ENCODE assay signal across 10 mouse cellular contexts in the genomic region with DNA sequence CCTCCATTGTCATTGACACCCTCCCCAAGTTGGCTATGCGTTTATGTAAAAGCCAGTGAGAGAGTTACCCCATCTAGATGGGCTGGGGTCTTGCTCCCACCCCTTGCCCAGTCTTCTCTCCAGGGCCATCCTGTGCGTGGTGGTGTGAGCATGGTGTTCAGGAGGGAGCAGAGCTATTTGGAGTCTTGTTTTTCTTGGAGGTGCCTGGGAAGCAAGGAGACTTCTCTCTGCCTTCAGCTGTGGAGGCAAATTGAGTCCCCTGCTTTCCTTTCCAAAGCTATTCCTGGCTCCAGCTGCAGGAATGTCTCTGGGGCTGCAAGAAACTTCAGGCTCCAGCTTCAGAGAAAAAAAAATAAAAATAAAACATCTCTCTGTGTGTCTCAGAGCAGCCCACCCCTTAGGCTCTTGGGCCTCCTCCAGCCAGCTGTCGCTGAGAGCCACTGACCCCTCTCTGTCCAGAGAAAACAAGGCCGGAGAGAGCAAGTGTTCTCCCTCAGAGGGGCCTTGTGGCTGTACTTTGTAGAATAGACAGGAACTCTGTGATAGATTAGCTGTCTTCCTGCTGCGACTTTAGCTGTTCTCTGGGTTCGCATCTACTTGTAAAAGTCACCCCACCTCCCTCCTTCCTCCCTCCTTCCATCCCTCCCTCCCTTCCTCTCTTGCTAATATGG. TPM values are rescaled to one million over a fixed set of nuclear protein-coding genes. Genes with fewer than 3 reads are reported as not detected.
DNase-seq lines count a peak whose midpoint lies in the region; ATAC-seq and TF ChIP-seq lines count a peak whose summit lies in the region.
"Had no signal": no experiment of that assay in that cellular context is flagged by ENCODE, and none has a peak within 500 bp of the region (broad histone marks: within the 10 kb centered on the region; RNA-seq: fewer than 3 reads in every experiment).

No protein-coding gene starts in this region.

- ATAC-seq in liver, postnatal 0 days: no peak
- ATAC-seq in liver, embryonic 11.5 days (replicated peaks; ENCODE audit: low FRiP score): no peak

- no peaks in the 10 kb centered on the region for H3K27me3 ChIP-seq in liver, postnatal 0 days (ENCODE audit: insufficient read depth, low read length)
- H3K27me3 ChIP-seq in liver, embryonic 11.5 days (replicated peaks; ENCODE audit: control insufficient read depth, insufficient read depth, low read length): no peaks in the 10 kb centered on the region
- H3K27me3 ChIP-seq in thymus, adult 2 months (ENCODE audit: control insufficient read depth, insufficient read depth, low read length): no peaks in the 10 kb centered on the region
- H3K27me3 ChIP-seq: neural tube, embryonic 12.5 days had no signal

- H3K9ac ChIP-seq in liver, postnatal 0 days (replicated peaks): no peak overlapping the region
- H3K9ac ChIP-seq in liver, embryonic 11.5 days (ENCODE audit: low read depth, low read length): no peak overlapping the region
- H3K9ac ChIP-seq: neural tube, embryonic 12.5 days had no signal

- no peaks in the 10 kb centered on the region for H3K36me3 ChIP-seq in liver, postnatal 0 days (replicated peaks; ENCODE audit: insufficient read depth, low read length)
- H3K36me3 ChIP-seq in liver, embryonic 11.5 days (ENCODE audit: control insufficient read depth, insufficient read depth, low read length): no peaks in the 10 kb centered on the region
- no peaks in the 10 kb centered on the region for H3K36me3 ChIP-seq in thymus, adult 2 months (ENCODE audit: control insufficient read depth, insufficient read depth, low read length)
- H3K36me3 ChIP-seq: neural tube, embryonic 12.5 days had no signal

- no peak for TF ChIP-seq CTCF in liver, postnatal 0 days (IDR thresholded peaks at IDR 0.05; ENCODE audit: low read depth)
- no peak for TF ChIP-seq CTCF in thymus, adult 2 months (IDR thresholded peaks at IDR 0.05; ENCODE audit: borderline replicate concordance, control insufficient read depth, extremely low read depth, insufficient read depth, low read length, poor library complexity)

- no peak for TF ChIP-seq EP300 in liver, postnatal 0 days (IDR thresholded peaks at IDR 0.05; ENCODE audit: low read depth)

- DNase-seq in liver, postnatal 0 days: no peak
- no peak for DNase-seq in liver, embryonic 11.5 days (ENCODE audit: low spot score)
- DNase-seq in heart, adult 11 months: peak; percentile 99
- DNase-seq in kidney, adult 8-10 months: peak; percentile 26 to 50
- peak; percentile 54 for DNase-seq in skeletal muscle tissue, adult 2 months (ENCODE audit: low read depth, low spot score)
- no peak for DNase-seq in thymus, adult 2 months
- DNase-seq in cerebellum, adult 8-10 months: no peak
- no peak for DNase-seq in urinary bladder, postnatal 10 days (ENCODE audit: low spot score)
- DNase-seq: cerebellum, postnatal 36 days had no signal

- 49% methylated on average over 6 of the region's 6 CpGs for WGBS in liver, postnatal 0 days (ENCODE audit: insufficient replicate concordance)
- WGBS in liver, embryonic 11.5 days: 44% methylated on average over 6 of the region's 6 CpGs
- WGBS in thymus, adult 2 months: 65% methylated on average over 6 of the region's 6 CpGs

- no peak overlapping the region for H3K4me2 ChIP-seq in liver, postnatal 0 days (ENCODE audit: low read depth, low read length)
- no peak overlapping the region for H3K4me2 ChIP-seq in liver, embryonic 11.5 days
- H3K4me2 ChIP-seq: neural tube, embryonic 12.5 days had no signal

- no peak overlapping the region for H3K4me3 ChIP-seq in liver, postnatal 0 days (ENCODE audit: low read depth, low read length)
- no peak overlapping the region for H3K4me3 ChIP-seq in liver, embryonic 11.5 days (ENCODE audit: low read depth, low read length)
- no peak overlapping the region for H3K4me3 ChIP-seq in thymus, adult 2 months (ENCODE audit: control insufficient read depth, insufficient read depth, low read length)
- H3K4me3 ChIP-seq: neural tube, embryonic 12.5 days had no signal

- no peaks in the 10 kb centered on the region; the same call in 1 of the 2 replicates for H3K4me1 ChIP-seq in liver, postnatal 0 days (ENCODE audit: insufficient read depth)
- H3K4me1 ChIP-seq in liver, embryonic 11.5 days (replicated peaks; ENCODE audit: control insufficient read depth, insufficient read depth, low read length): peaks cover 3% of the 10 kb centered on the region
- H3K4me1 ChIP-seq in thymus, adult 2 months (replicated peaks; ENCODE audit: control insufficient read depth, insufficient read depth, low read length): no peaks in the 10 kb centered on the region
- H3K4me1 ChIP-seq: neural tube, embryonic 12.5 days had no signal

- no peak for TF ChIP-seq POLR2A in thymus, adult 2 months (IDR thresholded peaks at IDR 0.05; ENCODE audit: control insufficient read depth, extremely low read depth, insufficient read depth, low read length, poor library complexity)

- no peaks in the 10 kb centered on the region for H3K9me3 ChIP-seq in liver, postnatal 0 days (ENCODE audit: low read length)
- H3K9me3 ChIP-seq in liver, embryonic 11.5 days (ENCODE audit: control insufficient read depth, low read length): no peaks in the 10 kb centered on the region
- H3K9me3 ChIP-seq: neural tube, embryonic 12.5 days had no signal

- peak overlapping the region; percentile 55; the same call in 1 of the 2 replicates for H3K27ac ChIP-seq in liver, postnatal 0 days (ENCODE audit: low read depth)
- H3K27ac ChIP-seq in liver, embryonic 11.5 days (ENCODE audit: low read depth, low read length): no peak overlapping the region
- no peak overlapping the region for H3K27ac ChIP-seq in thymus, adult 2 months (ENCODE audit: control insufficient read depth, insufficient read depth, low read length)
- H3K27ac ChIP-seq: neural tube, embryonic 12.5 days had no signal

RNA-seq across cellular contexts. Expression of gene C1qtnf2, which starts 9.2 kb away (rescaled TPM):
- polyA plus RNA-seq in liver, postnatal 0 days (2015; fragmentation: Nextera tagmentation; extraction: Ambion mirVana): 2.5 and 2.7 TPM in 2 replicates
- polyA plus RNA-seq in liver, embryonic 11.5 days (2014; fragmentation: Nextera tagmentation; extraction: Ambion mirVana): 0.82 and 1.8 TPM in 2 replicates
- 1.5 and 3.0 TPM in 2 replicates for polyA plus RNA-seq in thymus, adult 2 months (2012; rRNA removed)

RNA-seq across cellular contexts. Expression of gene Ccnjl, which starts 45.3 kb away (rescaled TPM):
- polyA plus RNA-seq in liver, postnatal 0 days (2015; fragmentation: Nextera tagmentation; extraction: Ambion mirVana): 1.5 and 2.1 TPM in 2 replicates
- polyA plus RNA-seq in liver, embryonic 11.5 days (2014; fragmentation: Nextera tagmentation; extraction: Ambion mirVana): 11.8 and 12.7 TPM in 2 replicates
- polyA plus RNA-seq in thymus, adult 2 months (2012; rRNA removed): 9.4 and 10.3 TPM in 2 replicates

RNA-seq across cellular contexts. Expression of gene Slu7, which starts 49.7 kb away (rescaled TPM):
- 19.7 and 20.3 TPM in 2 replicates for polyA plus RNA-seq in liver, postnatal 0 days (2015; fragmentation: Nextera tagmentation; extraction: Ambion mirVana)
- polyA plus RNA-seq in liver, embryonic 11.5 days (2014; fragmentation: Nextera tagmentation; extraction: Ambion mirVana): 43.9 and 48.9 TPM in 2 replicates
- 4.1 and 4.5 TPM in 2 replicates for polyA plus RNA-seq in thymus, adult 2 months (2012; rRNA removed)

RNA-seq across cellular contexts. Expression of gene Pttg1, which starts 57.2 kb away (rescaled TPM):
- polyA plus RNA-seq in liver, postnatal 0 days (2015; fragmentation: Nextera tagmentation; extraction: Ambion mirVana): 61.8 and 62.5 TPM in 2 replicates
- polyA plus RNA-seq in liver, embryonic 11.5 days (2014; fragmentation: Nextera tagmentation; extraction: Ambion mirVana): 71.2 and 82.3 TPM in 2 replicates
- 28.5 and 38.8 TPM in 2 replicates for polyA plus RNA-seq in thymus, adult 2 months (2012; rRNA removed)

Comparison
In these comparisons a context has a peak if more than half of its experiments do, and no peak if none do; other contexts are left out.
1. DNase-seq: peak in heart, adult 11 months (single experiment), kidney, adult 8-10 months (2 of 2) and skeletal muscle tissue, adult 2 months (single experiment); none in liver, postnatal 0 days (single experiment), liver, embryonic 11.5 days (single experiment), thymus, adult 2 months (single experiment), cerebellum, adult 8-10 months (single experiment) and urinary bladder, postnatal 10 days (single experiment).